Mouse (Mus musculus): ENCODE measurements around the gene Vasn. TPM values are rescaled to one million over a fixed set of nuclear protein-coding genes. Genes with fewer than 3 reads are reported as not detected.
A peak's percentile ranks its signal among the peaks of the same experiment; 100 is the strongest.

The Vasn gene
- polyA plus RNA-seq, 1 experiment, result 1.5 TPM

DNA sequence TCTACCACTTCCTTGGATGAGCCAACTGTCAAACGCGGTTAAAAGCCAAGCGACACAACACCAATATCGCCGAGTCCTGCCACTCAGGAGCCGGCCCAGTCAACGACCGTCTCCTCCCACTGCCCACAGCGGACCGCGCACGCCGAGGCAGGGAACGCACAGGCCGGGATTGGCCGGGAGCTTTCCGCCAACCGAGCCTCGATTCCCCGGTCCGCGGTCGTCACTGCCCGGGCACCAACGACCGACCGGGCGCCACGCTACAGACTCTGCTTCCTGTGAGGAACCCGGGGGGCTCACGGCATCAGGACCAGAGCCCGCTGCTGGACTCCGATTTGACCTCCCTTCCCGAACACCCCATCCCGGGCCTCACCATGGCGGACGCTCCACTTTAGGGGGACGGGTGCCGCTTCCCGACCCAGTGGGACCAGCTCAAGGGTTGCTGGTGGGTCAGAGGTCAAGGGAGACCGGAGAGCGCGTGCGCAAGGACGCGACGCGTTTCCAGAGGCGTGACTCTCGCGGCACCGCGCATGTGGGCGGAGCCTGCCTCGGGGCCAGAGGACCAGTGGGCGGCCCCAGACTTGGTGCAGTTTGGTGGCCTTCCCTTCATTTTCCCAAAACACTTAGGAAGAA lies 15.1 kb upstream of the Vasn start, which contains the start of gene Pam16:
TSS of gene Pam16 (minus strand) at position 508 of the 630 bp plus-strand sequence.
- peaks cover 25% of the 10 kb centered on the region for H3K4me1 ChIP-seq (ENCODE audit: control insufficient read depth, insufficient read depth, low read length)
- H3K27ac ChIP-seq (ENCODE audit: insufficient read depth, low read depth, low read length), result peak within 1 kb of the TSS; percentile 42
- peak within 1 kb of the TSS; percentile 84 for H3K4me3 ChIP-seq (ENCODE audit: insufficient read depth, low read length)
- TF ChIP-seq CTCF (IDR thresholded peaks at IDR 0.05; ENCODE audit: low read depth, low read length) (no peak), POLR2A (IDR thresholded peaks at IDR 0.05; ENCODE audit: borderline replicate concordance, low read depth, low read length) (no peak)

DNA sequence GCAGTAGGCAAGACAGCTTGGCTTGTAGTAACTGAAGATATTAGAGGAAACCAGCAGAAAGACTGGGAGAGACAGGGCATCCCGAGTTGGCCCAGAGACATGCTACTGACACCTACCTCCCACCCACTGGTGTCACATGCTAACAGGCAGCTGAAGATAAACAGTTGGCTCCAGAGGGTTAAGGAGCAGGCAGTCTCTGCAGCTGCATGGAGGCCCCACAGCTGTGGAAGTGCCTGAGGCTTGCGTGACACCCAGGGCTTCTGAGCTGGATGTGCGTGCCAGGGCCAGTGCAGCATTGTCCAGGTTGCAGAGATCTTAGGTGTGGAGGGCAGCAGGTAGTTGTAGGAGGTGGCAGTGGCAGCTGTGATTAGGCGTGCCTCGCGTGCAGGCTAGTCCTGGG lies 12.6 kb upstream of the Vasn start:
- no peak overlapping the region for H3K4me3 ChIP-seq (ENCODE audit: insufficient read depth, low read length)
- peaks cover 20% of the 10 kb centered on the region for H3K4me1 ChIP-seq (ENCODE audit: control insufficient read depth, insufficient read depth, low read length)
- TF ChIP-seq POLR2A (IDR thresholded peaks at IDR 0.05; ENCODE audit: borderline replicate concordance, low read depth, low read length) (no peak), CTCF (IDR thresholded peaks at IDR 0.05; ENCODE audit: low read depth, low read length) (no peak)
- H3K27ac ChIP-seq (ENCODE audit: insufficient read depth, low read depth, low read length), result no peak overlapping the region

DNA sequence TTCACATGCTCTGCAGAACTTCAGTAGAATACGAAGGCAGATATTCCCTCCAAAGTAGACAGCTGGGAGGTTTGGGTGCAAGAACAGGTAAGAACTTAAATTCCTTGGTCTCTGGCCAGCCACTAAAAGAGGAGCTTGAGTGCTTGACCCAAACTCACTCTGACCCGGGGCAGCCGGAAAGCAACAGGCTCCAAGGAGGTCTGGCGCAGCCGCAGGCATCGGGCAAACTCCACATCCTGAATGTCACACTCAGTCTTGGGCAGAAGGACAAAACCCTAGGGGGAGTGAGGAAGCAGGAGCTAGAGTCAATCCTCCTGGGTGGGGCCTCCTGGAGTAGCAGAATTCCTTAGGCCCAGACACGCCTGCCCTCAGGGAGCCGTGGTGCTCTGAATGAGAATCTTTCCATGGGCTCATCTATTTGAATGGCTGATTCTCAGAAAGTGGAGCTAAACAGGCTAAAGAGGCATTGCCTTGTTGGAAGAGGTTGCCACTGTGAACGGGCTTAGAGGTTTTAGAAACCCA lies 10.8 kb upstream of the Vasn start:
- H3K4me1 ChIP-seq (ENCODE audit: control insufficient read depth, insufficient read depth, low read length), result peaks cover 9% of the 10 kb centered on the region
- H3K27ac ChIP-seq (ENCODE audit: insufficient read depth, low read depth, low read length), result no peak overlapping the region
- no peak overlapping the region for H3K4me3 ChIP-seq (ENCODE audit: insufficient read depth, low read length)
- TF ChIP-seq POLR2A (IDR thresholded peaks at IDR 0.05; ENCODE audit: borderline replicate concordance, low read depth, low read length) (no peak), CTCF (IDR thresholded peaks at IDR 0.05; ENCODE audit: low read depth, low read length) (no peak)

DNA sequence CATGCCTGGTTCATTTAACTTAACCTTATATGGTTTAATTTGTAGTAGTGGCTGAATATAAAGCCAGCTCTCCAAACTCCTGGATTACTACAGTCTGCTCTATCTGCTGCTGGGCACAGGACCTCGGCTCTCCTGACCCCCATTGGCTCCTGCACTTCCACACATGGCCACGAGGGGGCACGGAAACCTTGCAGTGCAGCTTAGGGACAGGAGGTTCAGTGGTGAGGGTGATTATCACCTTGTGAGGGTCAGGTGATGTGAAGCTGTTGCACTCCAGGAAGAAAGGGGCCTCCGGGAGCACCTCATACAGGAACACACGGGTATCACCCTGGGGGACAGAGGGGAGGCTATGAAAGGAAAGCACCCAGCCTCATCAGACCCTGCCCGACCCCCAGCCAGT lies 9.8 kb upstream of the Vasn start:
- H3K27ac ChIP-seq (ENCODE audit: insufficient read depth, low read depth, low read length), result no peak overlapping the region
- peaks cover 9% of the 10 kb centered on the region for H3K4me1 ChIP-seq (ENCODE audit: control insufficient read depth, insufficient read depth, low read length)
- H3K4me3 ChIP-seq (ENCODE audit: insufficient read depth, low read length), result no peak overlapping the region
- TF ChIP-seq POLR2A (IDR thresholded peaks at IDR 0.05; ENCODE audit: borderline replicate concordance, low read depth, low read length), result no peak
- TF ChIP-seq CTCF (IDR thresholded peaks at IDR 0.05; ENCODE audit: low read depth, low read length), result peak; percentile 78

DNA sequence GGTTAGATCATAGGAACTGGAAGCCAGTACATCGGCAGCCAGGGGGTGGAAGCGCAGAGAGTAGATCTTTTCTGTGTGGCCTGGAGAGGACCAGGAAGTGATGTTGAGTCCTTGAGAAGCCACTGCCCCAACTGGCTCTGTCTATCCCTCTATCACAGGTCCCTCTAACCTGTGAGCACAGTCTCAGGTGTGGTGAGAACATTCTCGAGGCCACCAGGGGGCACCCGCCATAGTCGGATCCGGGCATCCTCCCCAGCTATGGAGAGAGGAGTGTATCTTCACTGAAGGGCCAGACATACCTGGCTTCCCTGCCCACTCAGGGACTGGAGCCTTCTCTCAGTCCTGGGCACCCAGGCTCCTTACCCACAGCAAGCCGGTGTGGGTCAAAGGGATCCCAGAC lies 7.7 kb upstream of the Vasn start:
- Histone ChIP-seq H3K4me1 (ENCODE audit: control insufficient read depth, insufficient read depth, low read length) (no peaks in the 10 kb centered on the region), H3K27ac (ENCODE audit: insufficient read depth, low read depth, low read length) (no peak overlapping the region), H3K4me3 (ENCODE audit: insufficient read depth, low read length) (no peak overlapping the region)
- TF ChIP-seq CTCF (IDR thresholded peaks at IDR 0.05; ENCODE audit: low read depth, low read length) (no peak), POLR2A (IDR thresholded peaks at IDR 0.05; ENCODE audit: borderline replicate concordance, low read depth, low read length) (no peak)

DNA sequence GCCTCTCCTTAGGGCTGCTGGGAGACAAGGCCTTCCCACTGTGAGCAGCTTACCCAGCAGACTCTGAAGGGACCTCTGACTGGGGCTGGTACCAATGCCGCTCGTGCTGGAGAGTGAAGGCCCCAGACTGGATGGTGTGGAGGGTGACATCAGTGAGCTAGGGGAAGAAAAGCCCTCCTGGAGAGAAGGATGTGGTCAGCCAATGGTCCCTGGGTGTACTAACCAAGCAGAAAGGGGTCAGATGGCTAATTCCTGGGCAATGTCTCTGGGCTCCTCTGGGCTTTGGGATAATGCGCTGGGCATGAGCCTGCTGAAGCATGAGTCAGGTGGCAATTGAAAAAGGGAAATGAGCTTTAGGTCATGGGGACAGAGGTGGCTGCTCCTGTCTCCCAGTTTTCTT lies 6.1 kb upstream of the Vasn start:
- no peak for TF ChIP-seq POLR2A (IDR thresholded peaks at IDR 0.05; ENCODE audit: borderline replicate concordance, low read depth, low read length)
- no peak for TF ChIP-seq CTCF (IDR thresholded peaks at IDR 0.05; ENCODE audit: low read depth, low read length)
- Histone ChIP-seq H3K4me1 (ENCODE audit: control insufficient read depth, insufficient read depth, low read length) (no peaks in the 10 kb centered on the region), H3K4me3 (ENCODE audit: insufficient read depth, low read length) (no peak overlapping the region)

DNA sequence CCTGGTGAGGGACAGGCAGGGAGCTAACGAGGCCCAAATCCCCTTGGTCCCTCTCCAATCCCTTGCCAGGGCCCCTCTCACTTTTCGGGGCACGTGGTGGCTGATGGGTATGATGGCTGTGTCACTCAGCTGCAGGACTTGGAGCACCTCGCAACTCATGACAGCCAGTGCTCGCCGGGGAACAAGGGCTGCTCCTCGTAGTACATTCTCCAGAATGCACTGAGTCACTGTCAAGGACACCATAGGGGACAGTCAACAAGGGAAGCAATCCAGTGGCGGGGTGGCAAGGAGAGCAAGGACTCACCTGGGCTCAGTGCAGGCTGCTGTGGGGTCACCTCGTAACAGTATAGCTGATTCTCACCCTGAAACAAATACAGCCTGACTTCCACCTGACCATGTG lies 5.1 kb upstream of the Vasn start:
- no peak overlapping the region for H3K4me3 ChIP-seq (ENCODE audit: insufficient read depth, low read length)
- TF ChIP-seq CTCF (IDR thresholded peaks at IDR 0.05; ENCODE audit: low read depth, low read length) (no peak), POLR2A (IDR thresholded peaks at IDR 0.05; ENCODE audit: borderline replicate concordance, low read depth, low read length) (no peak)
- no peaks in the 10 kb centered on the region for H3K4me1 ChIP-seq (ENCODE audit: control insufficient read depth, insufficient read depth, low read length)
- H3K27ac ChIP-seq (ENCODE audit: insufficient read depth, low read depth, low read length), result no peak overlapping the region

More for the DNA sequence above, 6.1 kb upstream of the Vasn start:
- H3K27ac ChIP-seq (ENCODE audit: insufficient read depth, low read depth, low read length), result no peak overlapping the region

DNA sequence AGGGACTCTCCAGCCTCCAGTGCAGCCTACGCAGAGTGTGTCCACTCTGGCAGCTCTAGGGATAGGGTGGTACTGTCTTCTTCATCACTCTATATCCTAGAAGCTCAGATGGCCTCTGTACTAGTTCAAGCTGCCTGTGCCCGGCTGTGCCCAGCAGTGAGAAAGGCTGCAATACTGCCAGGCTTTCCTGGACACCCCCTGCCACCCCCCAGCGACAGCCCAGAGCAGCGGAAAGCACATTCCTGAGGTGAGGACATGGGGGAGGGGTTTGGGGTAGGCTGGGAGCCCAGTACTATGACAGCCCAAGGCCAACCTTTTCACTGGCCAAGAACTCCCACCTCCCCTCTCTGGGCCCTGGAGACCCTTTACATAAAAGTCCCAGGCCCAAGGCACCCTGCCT lies 4.0 kb upstream of the Vasn start:
- H3K27ac ChIP-seq (ENCODE audit: insufficient read depth, low read depth, low read length), result no peak overlapping the region
- no peak overlapping the region for H3K4me3 ChIP-seq (ENCODE audit: insufficient read depth, low read length)
- TF ChIP-seq CTCF (IDR thresholded peaks at IDR 0.05; ENCODE audit: low read depth, low read length) (no peak), POLR2A (IDR thresholded peaks at IDR 0.05; ENCODE audit: borderline replicate concordance, low read depth, low read length) (no peak)
- no peaks in the 10 kb centered on the region for H3K4me1 ChIP-seq (ENCODE audit: control insufficient read depth, insufficient read depth, low read length)

DNA sequence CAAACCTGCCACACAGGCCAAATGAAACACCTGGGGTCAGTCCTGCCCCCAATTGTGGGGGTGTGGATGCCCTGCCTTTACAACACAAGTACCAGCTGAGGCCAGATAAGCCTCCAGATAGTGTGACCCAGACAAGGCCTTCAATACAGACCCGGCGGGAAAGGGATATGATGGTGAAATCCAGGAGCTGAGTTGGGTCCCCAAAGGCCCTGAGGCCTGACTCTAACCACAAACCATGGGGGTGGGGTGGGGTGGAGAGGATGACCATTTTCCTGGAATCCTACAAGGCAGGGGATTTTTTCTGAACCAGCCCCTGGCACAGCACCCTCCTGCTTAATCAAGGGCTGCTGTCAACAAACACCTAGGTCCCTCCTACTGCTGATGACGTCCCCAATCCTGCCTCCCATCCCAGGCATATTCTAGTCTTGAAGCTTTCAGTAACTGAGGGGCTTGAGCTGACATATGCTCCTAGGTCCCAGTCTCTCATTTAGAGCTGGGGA lies 800 bp upstream of the Vasn start:
- Histone ChIP-seq H3K27ac (ENCODE audit: insufficient read depth, low read depth, low read length) (no peak overlapping the region), H3K4me1 (ENCODE audit: control insufficient read depth, insufficient read depth, low read length) (no peaks in the 10 kb centered on the region), H3K4me3 (ENCODE audit: insufficient read depth, low read length) (no peak overlapping the region)
- no peak for TF ChIP-seq POLR2A (IDR thresholded peaks at IDR 0.05; ENCODE audit: borderline replicate concordance, low read depth, low read length)

DNA sequence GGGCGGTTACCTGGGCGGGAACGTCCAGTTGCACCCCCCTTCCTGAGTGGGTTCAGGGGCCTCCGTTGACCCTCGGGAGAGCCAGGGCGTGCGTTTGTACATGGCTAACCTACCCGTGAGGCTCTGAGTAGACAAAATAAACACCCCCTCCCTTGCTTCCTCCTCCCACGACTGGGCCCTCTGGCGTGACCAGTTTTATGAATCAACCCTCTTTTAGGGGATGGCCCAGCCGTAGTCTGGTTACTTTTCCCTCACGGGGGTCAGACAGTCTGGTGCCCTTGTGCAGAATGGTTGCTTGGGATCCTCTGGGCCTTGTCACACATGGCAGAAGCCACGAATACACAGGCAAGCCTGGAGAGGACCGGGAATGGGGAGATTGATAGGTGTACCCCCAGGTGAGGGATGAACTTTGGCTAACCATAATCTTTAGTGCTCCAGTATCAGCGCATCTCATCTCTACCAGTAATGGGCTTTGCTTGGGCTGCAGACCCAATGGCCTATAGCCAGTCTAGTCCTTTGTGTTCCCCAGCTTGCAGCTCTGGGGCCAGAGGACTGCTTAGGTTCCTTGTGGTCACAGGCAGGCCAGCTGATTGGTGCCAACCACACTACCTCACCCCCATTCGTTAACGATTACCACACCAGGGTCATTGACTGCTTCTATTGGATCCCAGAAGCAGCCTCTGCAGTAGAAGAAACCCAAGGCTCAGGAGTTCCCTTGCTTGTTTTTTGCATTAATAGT lies 695 bp downstream of the Vasn start:
- no peak overlapping the region for H3K4me3 ChIP-seq (ENCODE audit: insufficient read depth, low read length)
- TF ChIP-seq CTCF (IDR thresholded peaks at IDR 0.05; ENCODE audit: low read depth, low read length), result no peak
- no peak for TF ChIP-seq POLR2A (IDR thresholded peaks at IDR 0.05; ENCODE audit: borderline replicate concordance, low read depth, low read length)
- no peak overlapping the region for H3K27ac ChIP-seq (ENCODE audit: insufficient read depth, low read depth, low read length)
- no peaks in the 10 kb centered on the region for H3K4me1 ChIP-seq (ENCODE audit: control insufficient read depth, insufficient read depth, low read length)
